Mouse (Mus musculus): ENCODE measurements around the gene Sacm1l. TPM values are rescaled to one million over a fixed set of nuclear protein-coding genes. Genes with fewer than 3 reads are reported as not detected.

Sacm1l gene
- polyA plus RNA-seq (2017; shearing (Covaris generic)) = 10 to 100 TPM; 45.6 to 59.3 TPM

- peak; percentile 97 for ATAC-seq
Observed at GRCm38 (mm10) chr9:123529392-123530157, at the start of gene Sacm1l. Sacm1l (plus strand) TSS chr9:123529759.

- no peak for ATAC-seq
Observed at GRCm38 (mm10) chr9:123479876-123480252, 49.7 kb upstream of the Sacm1l start.

GRCm38 (mm10) chr9:123480253-123480921 lies 49.2 kb upstream of the Sacm1l start:
- no peak for ATAC-seq

GRCm38 (mm10) chr9:123481136-123481535 lies 48.4 kb upstream of the Sacm1l start:
- ATAC-seq = no peak

- ATAC-seq = no peak
Observed at GRCm38 (mm10) chr9:123483598-123483997, 46.0 kb upstream of the Sacm1l start.

- ATAC-seq = no peak
Observed at GRCm38 (mm10) chr9:123484830-123485229, 44.7 kb upstream of the Sacm1l start.

GRCm38 (mm10) chr9:123485561-123485960 lies 44.0 kb upstream of the Sacm1l start:
- ATAC-seq = no peak

- no peak for ATAC-seq
Observed at GRCm38 (mm10) chr9:123486635-123487034, 42.9 kb upstream of the Sacm1l start.

- no peak for ATAC-seq
Observed at GRCm38 (mm10) chr9:123489073-123489472, 40.5 kb upstream of the Sacm1l start.

- ATAC-seq = no peak
Observed at GRCm38 (mm10) chr9:123489727-123490343, 39.7 kb upstream of the Sacm1l start.

- no peak for ATAC-seq
Observed at GRCm38 (mm10) chr9:123490930-123491329, 38.6 kb upstream of the Sacm1l start.

- ATAC-seq = no peak
Observed at GRCm38 (mm10) chr9:123491917-123492585, 37.5 kb upstream of the Sacm1l start.

- no peak for ATAC-seq
Observed at GRCm38 (mm10) chr9:123496665-123497064, 32.9 kb upstream of the Sacm1l start.

GRCm38 (mm10) chr9:123497906-123498305 lies 31.7 kb upstream of the Sacm1l start:
- ATAC-seq = peak; percentile 63

GRCm38 (mm10) chr9:123500480-123500879 lies 29.1 kb upstream of the Sacm1l start:
- no peak for ATAC-seq

- no peak for ATAC-seq
Observed at GRCm38 (mm10) chr9:123503171-123503834, 26.3 kb upstream of the Sacm1l start.

GRCm38 (mm10) chr9:123504325-123504724 lies 25.2 kb upstream of the Sacm1l start:
- ATAC-seq = peak; percentile 84

- ATAC-seq = no peak
Observed at GRCm38 (mm10) chr9:123505598-123505997, 24.0 kb upstream of the Sacm1l start.

- no peak for ATAC-seq
Observed at GRCm38 (mm10) chr9:123506270-123507146, 23.1 kb upstream of the Sacm1l start.

- no peak for ATAC-seq
Observed at GRCm38 (mm10) chr9:123507380-123507779, 22.2 kb upstream of the Sacm1l start.

GRCm38 (mm10) chr9:123508986-123509385 lies 20.6 kb upstream of the Sacm1l start:
- no peak for ATAC-seq
